Mouse (Mus musculus): ENCODE data around the gene Rerg. TPM values are rescaled to one million over a fixed set of nuclear protein-coding genes. Genes with fewer than 3 reads are reported as not detected.
"Not testable (repeated sequence)": the region's sequence is repeated elsewhere in the genome, so short reads cannot be mapped to it uniquely, and the experiment has no call there.

Gene Rerg
- total RNA-seq, 1 experiment, result 1.1 TPM

- H3K27ac ChIP-seq (ENCODE audit: insufficient read depth, low read depth, low read length, poor library complexity, severe bottlenecking), result no peak overlapping the region
- TF ChIP-seq HCFC1 (IDR thresholded peaks at IDR 0.05; ENCODE audit: borderline replicate concordance, insufficient read depth, low read length), result no peak
- TF ChIP-seq MAFK (IDR thresholded peaks at IDR 0.05; ENCODE audit: insufficient read depth, low read depth, low read length), result peak; percentile 84
- H3K9me3 ChIP-seq (ENCODE audit: control insufficient read depth, insufficient read depth, low read depth, low read length), result no peaks in the 10 kb centered on the region
- no peaks in the 10 kb centered on the region for H3K4me1 ChIP-seq (ENCODE audit: control insufficient read depth in 2 of 2, insufficient read depth in 2 of 2, low read length in 2 of 2, poor library complexity in 1 of 2)
- H3K9ac ChIP-seq (ENCODE audit: insufficient read depth, low read depth, low read length, poor library complexity, severe bottlenecking), result no peak overlapping the region
- no peaks in the 10 kb centered on the region for H3K36me3 ChIP-seq (ENCODE audit: control insufficient read depth, insufficient read depth, low read length, poor library complexity, severe bottlenecking)
- H3K4me3 ChIP-seq (ENCODE audit: insufficient read depth in 1 of 2, low read depth in 1 of 2, low read length in 2 of 2, poor library complexity in 1 of 2, severe bottlenecking in 1 of 2), result no peak overlapping the region
- no peak for DNase-seq (ENCODE audit: low read depth, low spot score)
- in situ Hi-C loops (cut with MboI; ENCODE audit: low sequenced_read_pairs in 2 of 2, unreplicated experiment in 2 of 2), result no loop called here
Observed at GRCm38 (mm10) chr6:137054073-137054472, 116.2 kb downstream of the Rerg start.

- H3K4me3 ChIP-seq (ENCODE audit: insufficient read depth in 1 of 2, low read depth in 1 of 2, low read length in 2 of 2, poor library complexity in 1 of 2, severe bottlenecking in 1 of 2), result no peak overlapping the region
- no peak for TF ChIP-seq ZNF384 (IDR thresholded peaks at IDR 0.05; ENCODE audit: low read depth, low read length)
- TF ChIP-seq CHD2 (IDR thresholded peaks at IDR 0.05; ENCODE audit: low read depth, low read length), result no peak
- peak; percentile 48; the same call in 1 of the 2 replicates for TF ChIP-seq ZC3H11A (IDR thresholded peaks at IDR 0.05; ENCODE audit: borderline replicate concordance, low read depth, low read length)
- no peak for TF ChIP-seq MAFK (IDR thresholded peaks at IDR 0.05; ENCODE audit: insufficient read depth, low read depth, low read length)
- TF ChIP-seq HCFC1 (IDR thresholded peaks at IDR 0.05; ENCODE audit: borderline replicate concordance, insufficient read depth, low read length), result no peak
- H3K27ac ChIP-seq (ENCODE audit: insufficient read depth, low read depth, low read length, poor library complexity, severe bottlenecking), result no peak overlapping the region
- in situ Hi-C loops (cut with MboI; ENCODE audit: low sequenced_read_pairs in 2 of 2, unreplicated experiment in 2 of 2), result no loop called here
- no peaks in the 10 kb centered on the region for H3K9me3 ChIP-seq (ENCODE audit: control insufficient read depth, insufficient read depth, low read depth, low read length)
- no peaks in the 10 kb centered on the region for H3K4me1 ChIP-seq (ENCODE audit: control insufficient read depth in 2 of 2, insufficient read depth in 2 of 2, low read length in 2 of 2, poor library complexity in 1 of 2)
- DNase-seq (ENCODE audit: low read depth, low spot score), result peak; percentile 56
- no peaks in the 10 kb centered on the region for H3K36me3 ChIP-seq (ENCODE audit: control insufficient read depth, insufficient read depth, low read length, poor library complexity, severe bottlenecking)
- no peak overlapping the region for H3K9ac ChIP-seq (ENCODE audit: insufficient read depth, low read depth, low read length, poor library complexity, severe bottlenecking)
Observed at GRCm38 (mm10) chr6:137053464-137053863, 116.8 kb downstream of the Rerg start.

GRCm38 (mm10) chr6:137053006-137053405 lies 117.3 kb downstream of the Rerg start:
- Histone ChIP-seq H3K4me3 (ENCODE audit: insufficient read depth in 1 of 2, low read depth in 1 of 2, low read length in 2 of 2, poor library complexity in 1 of 2, severe bottlenecking in 1 of 2) (no peak overlapping the region), H3K4me1 (ENCODE audit: control insufficient read depth in 2 of 2, insufficient read depth in 2 of 2, low read length in 2 of 2, poor library complexity in 1 of 2) (no peaks in the 10 kb centered on the region), H3K9me3 (ENCODE audit: control insufficient read depth, insufficient read depth, low read depth, low read length) (no peaks in the 10 kb centered on the region), H3K27ac (ENCODE audit: insufficient read depth, low read depth, low read length, poor library complexity, severe bottlenecking) (no peak overlapping the region), H3K36me3 (ENCODE audit: control insufficient read depth, insufficient read depth, low read length, poor library complexity, severe bottlenecking) (no peaks in the 10 kb centered on the region), H3K9ac (ENCODE audit: insufficient read depth, low read depth, low read length, poor library complexity, severe bottlenecking) (no peak overlapping the region)
- in situ Hi-C loops (cut with MboI; ENCODE audit: low sequenced_read_pairs in 2 of 2, unreplicated experiment in 2 of 2), result no loop called here
- no peak for DNase-seq (ENCODE audit: low read depth, low spot score)
- TF ChIP-seq MAFK (IDR thresholded peaks at IDR 0.05; ENCODE audit: insufficient read depth, low read depth, low read length), result no peak
- TF ChIP-seq CHD2 (IDR thresholded peaks at IDR 0.05; ENCODE audit: low read depth, low read length), result no peak
- no peak for TF ChIP-seq HCFC1 (IDR thresholded peaks at IDR 0.05; ENCODE audit: borderline replicate concordance, insufficient read depth, low read length)
- TF ChIP-seq ZC3H11A (IDR thresholded peaks at IDR 0.05; ENCODE audit: borderline replicate concordance, low read depth, low read length), result no peak
- no peak for TF ChIP-seq ZNF384 (IDR thresholded peaks at IDR 0.05; ENCODE audit: low read depth, low read length)

- no peak for DNase-seq (ENCODE audit: low read depth, low spot score)
- no peak overlapping the region for H3K4me3 ChIP-seq (ENCODE audit: insufficient read depth in 1 of 2, low read depth in 1 of 2, low read length in 2 of 2, poor library complexity in 1 of 2, severe bottlenecking in 1 of 2)
- H3K9ac ChIP-seq (ENCODE audit: insufficient read depth, low read depth, low read length, poor library complexity, severe bottlenecking), result no peak overlapping the region
- H3K9me3 ChIP-seq (ENCODE audit: control insufficient read depth, insufficient read depth, low read depth, low read length), result no peaks in the 10 kb centered on the region
- H3K4me1 ChIP-seq (ENCODE audit: control insufficient read depth in 2 of 2, insufficient read depth in 2 of 2, low read length in 2 of 2, poor library complexity in 1 of 2), result no peaks in the 10 kb centered on the region
- TF ChIP-seq CHD2 (IDR thresholded peaks at IDR 0.05; ENCODE audit: low read depth, low read length), result no peak
- no peak for TF ChIP-seq MAFK (IDR thresholded peaks at IDR 0.05; ENCODE audit: insufficient read depth, low read depth, low read length)
- no peak for TF ChIP-seq ZC3H11A (IDR thresholded peaks at IDR 0.05; ENCODE audit: borderline replicate concordance, low read depth, low read length)
- TF ChIP-seq ZNF384 (IDR thresholded peaks at IDR 0.05; ENCODE audit: low read depth, low read length), result no peak
- TF ChIP-seq HCFC1 (IDR thresholded peaks at IDR 0.05; ENCODE audit: borderline replicate concordance, insufficient read depth, low read length), result no peak
- H3K36me3 ChIP-seq (ENCODE audit: control insufficient read depth, insufficient read depth, low read length, poor library complexity, severe bottlenecking), result no peaks in the 10 kb centered on the region
- H3K27ac ChIP-seq (ENCODE audit: insufficient read depth, low read depth, low read length, poor library complexity, severe bottlenecking), result no peak overlapping the region
- in situ Hi-C loops (cut with MboI; ENCODE audit: low sequenced_read_pairs in 2 of 2, unreplicated experiment in 2 of 2), result no loop called here
Observed at GRCm38 (mm10) chr6:137047036-137047435, 123.3 kb downstream of the Rerg start.

- Histone ChIP-seq H3K36me3 (ENCODE audit: control insufficient read depth, insufficient read depth, low read length, poor library complexity, severe bottlenecking) (no peaks in the 10 kb centered on the region), H3K27ac (ENCODE audit: insufficient read depth, low read depth, low read length, poor library complexity, severe bottlenecking) (no peak overlapping the region), H3K9ac (ENCODE audit: insufficient read depth, low read depth, low read length, poor library complexity, severe bottlenecking) (no peak overlapping the region), H3K4me1 (ENCODE audit: control insufficient read depth in 2 of 2, insufficient read depth in 2 of 2, low read length in 2 of 2, poor library complexity in 1 of 2) (no peaks in the 10 kb centered on the region), H3K4me3 (ENCODE audit: insufficient read depth in 1 of 2, low read depth in 1 of 2, low read length in 2 of 2, poor library complexity in 1 of 2, severe bottlenecking in 1 of 2) (no peak overlapping the region), H3K9me3 (ENCODE audit: control insufficient read depth, insufficient read depth, low read depth, low read length) (no peaks in the 10 kb centered on the region)
- no peak for DNase-seq (ENCODE audit: low read depth, low spot score)
- TF ChIP-seq CHD2 (IDR thresholded peaks at IDR 0.05; ENCODE audit: low read depth, low read length) (no peak), HCFC1 (IDR thresholded peaks at IDR 0.05; ENCODE audit: borderline replicate concordance, insufficient read depth, low read length) (no peak), ZC3H11A (IDR thresholded peaks at IDR 0.05; ENCODE audit: borderline replicate concordance, low read depth, low read length) (no peak), ZNF384 (IDR thresholded peaks at IDR 0.05; ENCODE audit: low read depth, low read length) (no peak), MAFK (IDR thresholded peaks at IDR 0.05; ENCODE audit: insufficient read depth, low read depth, low read length) (no peak)
- in situ Hi-C loops (cut with MboI; ENCODE audit: low sequenced_read_pairs in 2 of 2, unreplicated experiment in 2 of 2), result no loop called here
Observed at GRCm38 (mm10) chr6:137045011-137045504, 125.2 kb downstream of the Rerg start.

- H3K9me3 ChIP-seq (ENCODE audit: control insufficient read depth, insufficient read depth, low read depth, low read length); DNase-seq (ENCODE audit: low read depth, low spot score); H3K36me3 ChIP-seq (ENCODE audit: control insufficient read depth, insufficient read depth, low read length, poor library complexity, severe bottlenecking); H3K27ac ChIP-seq (ENCODE audit: insufficient read depth, low read depth, low read length, poor library complexity, severe bottlenecking); in situ Hi-C loops (cut with MboI; ENCODE audit: low sequenced_read_pairs in 2 of 2, unreplicated experiment in 2 of 2); H3K4me1 ChIP-seq (ENCODE audit: control insufficient read depth in 2 of 2, insufficient read depth in 2 of 2, low read length in 2 of 2, poor library complexity in 1 of 2); H3K9ac ChIP-seq (ENCODE audit: insufficient read depth, low read depth, low read length, poor library complexity, severe bottlenecking); H3K4me3 ChIP-seq (ENCODE audit: insufficient read depth in 1 of 2, low read depth in 1 of 2, low read length in 2 of 2, poor library complexity in 1 of 2, severe bottlenecking in 1 of 2): not testable (repeated sequence)
Observed at GRCm38 (mm10) chr6:137035611-137036395, 134.5 kb downstream of the Rerg start.
